Mouse (Mus musculus) MEL (cell line): ENCODE measurements at regions not wholly inside any gene's neighbourhood (a gene's known extent, or its start where the extent isn't known, plus 50 kb on each side); places are given as distances from the start of the nearest gene placed in this dataset.

ENCODE experiments used
- DNase-seq: peaks from one replicate; pipeline ENCODE4 v3.0.0; 2011; ENCODE audit warnings: low read depth, low spot score
- H3K27ac ChIP-seq: 2 replicates; pipeline ENCODE4 v1.5.1; 2012; ENCODE audit warnings: low read depth, mild to moderate bottlenecking, control low read depth, low read length, moderate library complexity; ENCODE audit not compliant: control insufficient read depth
- H3K27me3 ChIP-seq, 2 experiments: fragments of 150-350 bp in 1 of 2; sonication (generic) in 1 of 2; 2 replicates each; pipeline ENCODE4 v1.6.1; 2012; ENCODE audit warnings: low read length in 2 of 2, mild to moderate bottlenecking in 2 of 2, improper control_type of control experiment in 1 of 2, moderate library complexity in 1 of 2; ENCODE audit not compliant: insufficient read depth in 2 of 2, control insufficient read depth in 1 of 2
- H3K36me3 ChIP-seq, 2 experiments: 2 replicates each; pipeline ENCODE4 v1.6.1; 2012 to 2014; ENCODE audit warnings: low read length in 2 of 2, improper control_type of control experiment in 1 of 2, inconsistent platforms in 1 of 2, mild to moderate bottlenecking in 1 of 2; ENCODE audit not compliant: insufficient read depth in 2 of 2, control insufficient read depth in 1 of 2
- H3K4me1 ChIP-seq, 2 experiments: fragments of 150-350 bp in 1 of 2; sonication (generic) in 1 of 2; 2 replicates each; pipeline ENCODE4 v1.6.1; 2012; ENCODE audit warnings: low read length in 2 of 2, improper control_type of control experiment in 1 of 2, mild to moderate bottlenecking in 1 of 2; ENCODE audit not compliant: insufficient read depth in 2 of 2, control insufficient read depth in 1 of 2
- H3K4me3 ChIP-seq, 2 experiments: fragments of 150-350 bp in 1 of 2; sonication (generic) in 1 of 2; 2 replicates each; pipeline ENCODE4 v1.5.1; 2012; ENCODE audit warnings: low read depth in 2 of 2, low read length in 2 of 2, mild to moderate bottlenecking in 2 of 2, moderate library complexity in 2 of 2, control low read depth in 1 of 2, improper control_type of control experiment in 1 of 2; ENCODE audit not compliant: control insufficient read depth in 1 of 2, insufficient read depth in 1 of 2
- H3K79me2 ChIP-seq: 2 replicates; pipeline ENCODE4 v1.6.1; 2012; ENCODE audit warnings: mild to moderate bottlenecking, low read length, moderate library complexity; ENCODE audit not compliant: control insufficient read depth, poor library complexity, insufficient read depth
- H3K9ac ChIP-seq: 2 replicates; pipeline ENCODE4 v1.6.1; 2012; ENCODE audit warnings: low read depth, mild to moderate bottlenecking, control low read depth, low read length, moderate library complexity; ENCODE audit not compliant: control insufficient read depth, poor library complexity, severe bottlenecking
- H3K9me3 ChIP-seq: fragments of 150-350 bp; sonication (generic); replicated peaks from 2 replicates; pipeline ENCODE4 v1.6.1; 2012; ENCODE audit warnings: mild to moderate bottlenecking, low read length, improper control_type of control experiment, moderate library complexity; ENCODE audit not compliant: insufficient read depth
- BHLHE40 ChIP-seq: IDR thresholded peaks from 2 replicates; pipeline ENCODE4 v1.6.1; 2012; ENCODE audit warnings: low read depth, mild to moderate bottlenecking, inconsistent platforms, low read length, improper control_type of control experiment, borderline replicate concordance
- CHD1 ChIP-seq: IDR thresholded peaks from 2 replicates; pipeline ENCODE4 v1.6.1; 2012; ENCODE audit warnings: low read depth, mild to moderate bottlenecking, inconsistent platforms, low read length, improper control_type of control experiment
- CTCF ChIP-seq, 3 experiments: IDR thresholded peaks in 2 of 3; conservative IDR thresholded peaks in 1 of 3; 2 replicates each; pipeline ENCODE4 v1.5.1; 2011 to 2012; ENCODE audit warnings: low read length in 3 of 3, low read depth in 2 of 3, mild to moderate bottlenecking in 2 of 3, improper control_type of control experiment in 1 of 3, inconsistent platforms in 1 of 3, mixed read lengths in 1 of 3, moderate library complexity in 1 of 3; ENCODE audit not compliant: control insufficient read depth in 1 of 3, insufficient read depth in 1 of 3, poor library complexity in 1 of 3, severe bottlenecking in 1 of 3
- EP300 ChIP-seq, 2 experiments: IDR thresholded peaks; 2 replicates each; pipeline ENCODE4 v1.6.1; 2011; ENCODE audit warnings: improper control_type of control experiment in 2 of 2, low read length in 2 of 2, low read depth in 1 of 2, mild to moderate bottlenecking in 1 of 2
- ETS1 ChIP-seq: IDR thresholded peaks from 2 replicates; pipeline ENCODE4 v1.6.1; 2012; ENCODE audit warnings: low read depth, mild to moderate bottlenecking, inconsistent platforms, low read length, improper control_type of control experiment, moderate library complexity
- GABPA ChIP-seq: IDR thresholded peaks from 2 replicates; pipeline ENCODE4 v1.6.1; 2012; ENCODE audit warnings: low read depth, mild to moderate bottlenecking, inconsistent platforms, low read length, improper control_type of control experiment, moderate library complexity
- HCFC1 ChIP-seq: IDR thresholded peaks from 2 replicates; pipeline ENCODE4 v1.6.1; 2012; ENCODE audit warnings: low read depth, mild to moderate bottlenecking, inconsistent platforms, low read length, improper control_type of control experiment, moderate library complexity
- JUND ChIP-seq: IDR thresholded peaks from 2 replicates; pipeline ENCODE4 v1.6.1; 2011; ENCODE audit warnings: low read depth, mild to moderate bottlenecking, improper control_type of control experiment, low read length
- MAFK ChIP-seq: IDR thresholded peaks from 2 replicates; pipeline ENCODE4 v1.6.1; 2011; ENCODE audit warnings: low read depth, mild to moderate bottlenecking, low read length, improper control_type of control experiment, borderline replicate concordance
- MAX ChIP-seq: IDR thresholded peaks from 2 replicates; pipeline ENCODE4 v1.6.1; 2011; ENCODE audit warnings: low read length, improper control_type of control experiment
- MEF2A ChIP-seq: IDR thresholded peaks from 2 replicates; pipeline ENCODE4 v1.6.1; 2014; ENCODE audit warnings: low read depth, mild to moderate bottlenecking, inconsistent platforms, low read length, improper control_type of control experiment; ENCODE audit not compliant: poor library complexity, insufficient replicate concordance, severe bottlenecking; ENCODE audit errors: extremely low read depth
- MXI1 ChIP-seq: IDR thresholded peaks from 2 replicates; pipeline ENCODE4 v1.6.1; 2011; ENCODE audit warnings: mild to moderate bottlenecking, low read depth, low read length, improper control_type of control experiment
- MYB ChIP-seq: IDR thresholded peaks from 2 replicates; pipeline ENCODE4 v1.6.1; 2011; ENCODE audit warnings: mild to moderate bottlenecking, low read depth, low read length, improper control_type of control experiment
- NELFE ChIP-seq: IDR thresholded peaks from 2 replicates; pipeline ENCODE4 v1.6.1; 2011; ENCODE audit warnings: low read depth, low read length, improper control_type of control experiment
- NRF1 ChIP-seq: IDR thresholded peaks from 2 replicates; pipeline ENCODE4 v1.6.1; 2014; ENCODE audit warnings: low read depth, mild to moderate bottlenecking, inconsistent platforms, low read length, improper control_type of control experiment, moderate library complexity; ENCODE audit not compliant: poor library complexity, insufficient read depth, severe bottlenecking
- POLR2A ChIP-seq, 2 experiments: IDR thresholded peaks; 2 replicates each; pipeline ENCODE4 v1.6.1; 2011 to 2012; ENCODE audit warnings: low read length in 2 of 2, mild to moderate bottlenecking in 2 of 2, control low read depth in 1 of 2, improper control_type of control experiment in 1 of 2, low read depth in 1 of 2, moderate library complexity in 1 of 2; ENCODE audit not compliant: control insufficient read depth in 1 of 2, insufficient read depth in 1 of 2, poor library complexity in 1 of 2
- POLR2AphosphoS2 ChIP-seq: IDR thresholded peaks from 2 replicates; pipeline ENCODE4 v1.6.1; 2011; ENCODE audit warnings: low read length, improper control_type of control experiment
- RCOR1 ChIP-seq: IDR thresholded peaks from 2 replicates; pipeline ENCODE4 v1.6.1; 2012; ENCODE audit warnings: low read depth, mild to moderate bottlenecking, inconsistent platforms, low read length, improper control_type of control experiment
- TAL1 ChIP-seq: IDR thresholded peaks from 2 replicates; pipeline ENCODE4 v1.6.1; 2012; ENCODE audit warnings: mild to moderate bottlenecking, inconsistent platforms, low read length, moderate library complexity, mixed read lengths
- TBP ChIP-seq: IDR thresholded peaks from 2 replicates; pipeline ENCODE4 v1.8.0; 2011; ENCODE audit warnings: low read depth, low read length, improper control_type of control experiment
- TCF12 ChIP-seq: IDR thresholded peaks from 2 replicates; pipeline ENCODE4 v1.6.1; 2014; ENCODE audit warnings: low read depth, mild to moderate bottlenecking, inconsistent platforms, low read length, improper control_type of control experiment, moderate library complexity
- USF1 ChIP-seq: IDR thresholded peaks from 2 replicates; pipeline ENCODE4 v1.6.1; 2014; ENCODE audit warnings: low read depth, mild to moderate bottlenecking, inconsistent platforms, low read length, improper control_type of control experiment, moderate library complexity
- USF2 ChIP-seq, 2 experiments: IDR thresholded peaks; 2 replicates each; pipeline ENCODE4 v1.6.1; 2011 to 2012; ENCODE audit warnings: improper control_type of control experiment in 2 of 2, low read length in 2 of 2, borderline replicate concordance in 1 of 2, inconsistent platforms in 1 of 2, low read depth in 1 of 2, mild to moderate bottlenecking in 1 of 2; ENCODE audit not compliant: insufficient read depth in 1 of 2
- ZKSCAN1 ChIP-seq: IDR thresholded peaks from 2 replicates; pipeline ENCODE4 v1.6.1; 2012; ENCODE audit warnings: low read depth, mild to moderate bottlenecking, inconsistent platforms, low read length, improper control_type of control experiment, moderate library complexity
- ZMIZ1 ChIP-seq: IDR thresholded peaks from 2 replicates; pipeline ENCODE4 v1.6.1; 2012; ENCODE audit warnings: low read depth, mild to moderate bottlenecking, inconsistent platforms, low read length, improper control_type of control experiment, moderate library complexity

DNA sequence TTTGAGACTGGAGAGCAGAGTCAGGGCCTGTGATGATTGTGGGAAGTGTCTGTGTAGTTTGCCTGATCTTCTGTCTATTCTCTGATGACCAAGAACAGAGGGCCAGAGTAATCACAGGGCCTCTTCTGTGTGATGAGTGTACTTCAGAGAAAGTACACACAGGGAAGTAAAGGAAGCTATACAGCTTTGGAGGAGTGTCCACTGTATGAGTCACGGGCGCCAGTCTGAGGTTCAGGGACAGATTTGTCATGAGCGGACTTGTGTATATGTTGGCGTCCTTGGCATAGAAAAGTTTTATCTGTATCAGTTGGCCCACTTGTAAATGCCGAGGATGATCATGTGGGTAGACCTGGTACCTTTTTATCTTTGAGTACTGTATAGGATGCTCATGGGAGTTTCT lies 142.1 kb downstream of the Tmem121 start:
- Histone ChIP-seq H3K4me3 (no peak overlapping the region), H3K79me2 (no peaks in the 10 kb centered on the region), H3K9me3 (no peaks in the 10 kb centered on the region), H3K4me1 (no peaks in the 10 kb centered on the region), H3K9ac (no peak overlapping the region), H3K27ac (no peak overlapping the region), H3K36me3 (no peaks in the 10 kb centered on the region), H3K27me3 (no peaks in the 10 kb centered on the region)
- TF ChIP-seq JUND (no peak), CTCF (IDR thresholded peaks at IDR 0.05 in 2 of 3, conservative IDR thresholded peaks at IDR 0.05 in 1 of 3; ENCODE audit: control insufficient read depth in 1 of 3, insufficient read depth in 1 of 3, low read depth in 2 of 3, low read length in 3 of 3, poor library complexity in 1 of 3, severe bottlenecking in 1 of 3) (no peak), MAFK (no peak), NRF1 (no peak), HCFC1 (no peak), MYB (no peak), MAX (no peak), GABPA (no peak), ETS1 (no peak), USF2 (IDR thresholded peaks at IDR 0.05; ENCODE audit: borderline replicate concordance in 1 of 2, insufficient read depth in 1 of 2, low read depth in 1 of 2, low read length in 2 of 2) (no peak), POLR2A (IDR thresholded peaks at IDR 0.05; ENCODE audit: control insufficient read depth in 1 of 2, insufficient read depth in 1 of 2, low read depth in 1 of 2, low read length in 2 of 2, poor library complexity in 1 of 2) (no peak), USF1 (no peak)
- no peak for DNase-seq

DNA sequence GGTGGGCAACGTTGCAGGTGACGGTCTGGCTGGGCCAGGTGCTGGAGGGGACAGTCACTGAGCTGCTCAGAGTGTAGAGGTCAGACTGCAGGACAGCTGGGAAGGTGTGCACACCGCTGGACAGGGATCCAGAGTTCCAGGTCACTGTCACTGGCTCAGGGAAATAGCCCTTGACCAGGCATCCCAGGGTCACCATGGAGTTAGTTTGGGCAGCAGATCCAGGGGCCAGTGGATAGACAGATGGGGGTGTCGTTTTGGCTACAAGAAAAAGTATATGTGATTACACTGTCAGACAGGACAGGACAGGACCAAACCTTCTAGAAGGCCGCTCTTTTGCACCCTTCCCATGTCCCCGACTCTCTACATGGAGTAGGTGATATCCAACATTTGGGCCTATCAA lies 144.5 kb downstream of the Tmem121 start:
- no peak overlapping the region for H3K4me3 ChIP-seq
- no peaks in the 10 kb centered on the region for H3K36me3 ChIP-seq
- no peaks in the 10 kb centered on the region for H3K4me1 ChIP-seq
- no peaks in the 10 kb centered on the region for H3K9me3 ChIP-seq
- no peak overlapping the region for H3K9ac ChIP-seq
- no peak overlapping the region for H3K27ac ChIP-seq
- no peak for DNase-seq
- no peaks in the 10 kb centered on the region for H3K79me2 ChIP-seq
- TF ChIP-seq POLR2AphosphoS2 (no peak), BHLHE40 (no peak), GABPA (no peak), USF1 (no peak)
- H3K27me3 ChIP-seq: no peaks in the 10 kb centered on the region

DNA sequence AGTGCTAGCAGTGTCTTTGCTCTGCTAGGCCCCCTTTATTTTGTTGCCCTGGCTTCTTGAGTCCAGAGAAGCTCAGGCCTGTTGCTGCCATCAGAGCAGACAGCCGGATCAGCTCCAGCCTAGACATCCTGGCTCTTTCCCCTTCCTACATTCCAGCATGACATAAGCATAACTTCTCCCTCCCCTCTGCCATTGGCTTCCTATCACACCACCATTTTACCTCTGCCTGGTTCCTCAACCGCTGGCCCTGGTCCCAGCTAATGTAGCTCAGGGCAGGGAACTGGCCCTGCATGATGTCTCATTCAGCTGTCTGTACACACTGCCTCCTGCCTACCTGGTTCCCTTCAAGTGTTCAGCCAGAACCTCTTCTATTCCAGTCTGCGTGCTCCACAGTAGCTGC lies 146.5 kb downstream of the Tmem121 start:
- H3K4me1 ChIP-seq: no peaks in the 10 kb centered on the region
- no peaks in the 10 kb centered on the region for H3K27me3 ChIP-seq
- H3K79me2 ChIP-seq: no peaks in the 10 kb centered on the region
- DNase-seq: no peak
- TF ChIP-seq CHD1 (no peak), POLR2A (IDR thresholded peaks at IDR 0.05; ENCODE audit: control insufficient read depth in 1 of 2, insufficient read depth in 1 of 2, low read depth in 1 of 2, low read length in 2 of 2, poor library complexity in 1 of 2) (no peak), NELFE (no peak), ZKSCAN1 (no peak), TCF12 (no peak), USF2 (IDR thresholded peaks at IDR 0.05; ENCODE audit: borderline replicate concordance in 1 of 2, insufficient read depth in 1 of 2, low read depth in 1 of 2, low read length in 2 of 2) (no peak), BHLHE40 (no peak), MYB (no peak), MEF2A (no peak), EP300 (IDR thresholded peaks at IDR 0.05; ENCODE audit: low read depth in 1 of 2, low read length in 2 of 2) (no peak), CTCF (IDR thresholded peaks at IDR 0.05 in 2 of 3, conservative IDR thresholded peaks at IDR 0.05 in 1 of 3; ENCODE audit: control insufficient read depth in 1 of 3, insufficient read depth in 1 of 3, low read depth in 2 of 3, low read length in 3 of 3, poor library complexity in 1 of 3, severe bottlenecking in 1 of 3) (no peak), MXI1 (no peak), TAL1 (no peak), RCOR1 (no peak), HCFC1 (no peak), ZMIZ1 (no peak), TBP (no peak), JUND (no peak)
- no peak overlapping the region for H3K9ac ChIP-seq
- no peak overlapping the region for H3K4me3 ChIP-seq
- no peak overlapping the region for H3K27ac ChIP-seq
- no peaks in the 10 kb centered on the region for H3K9me3 ChIP-seq
- H3K36me3 ChIP-seq: no peaks in the 10 kb centered on the region
